Mouse (Mus musculus) MEL (cell line): ENCODE results near the gene Gramd1c. TPM values are rescaled to one million over a fixed set of nuclear protein-coding genes. Genes with fewer than 3 reads are reported as not detected.
A peak's percentile ranks its signal among the peaks of the same experiment; 100 is the strongest.

Experiments used
- DNase-seq: peaks from one replicate; pipeline ENCODE4 v3.0.0; 2011; ENCODE audit warnings: low read depth, low spot score
- H3K27ac ChIP-seq: 2 replicates; pipeline ENCODE4 v1.5.1; 2012; ENCODE audit warnings: low read depth, mild to moderate bottlenecking, control low read depth, low read length, moderate library complexity; ENCODE audit not compliant: control insufficient read depth
- H3K27me3 ChIP-seq, 2 experiments: fragments of 150-350 bp in 1 of 2; sonication (generic) in 1 of 2; 2 replicates each; pipeline ENCODE4 v1.6.1; 2012; ENCODE audit warnings: low read length in 2 of 2, mild to moderate bottlenecking in 2 of 2, improper control_type of control experiment in 1 of 2, moderate library complexity in 1 of 2; ENCODE audit not compliant: insufficient read depth in 2 of 2, control insufficient read depth in 1 of 2
- H3K36me3 ChIP-seq, 2 experiments: 2 replicates each; pipeline ENCODE4 v1.6.1; 2012 to 2014; ENCODE audit warnings: low read length in 2 of 2, improper control_type of control experiment in 1 of 2, inconsistent platforms in 1 of 2, mild to moderate bottlenecking in 1 of 2; ENCODE audit not compliant: insufficient read depth in 2 of 2, control insufficient read depth in 1 of 2
- H3K4me1 ChIP-seq, 2 experiments: fragments of 150-350 bp in 1 of 2; sonication (generic) in 1 of 2; 2 replicates each; pipeline ENCODE4 v1.6.1; 2012; ENCODE audit warnings: low read length in 2 of 2, improper control_type of control experiment in 1 of 2, mild to moderate bottlenecking in 1 of 2; ENCODE audit not compliant: insufficient read depth in 2 of 2, control insufficient read depth in 1 of 2
- H3K4me3 ChIP-seq, 2 experiments: fragments of 150-350 bp in 1 of 2; sonication (generic) in 1 of 2; 2 replicates each; pipeline ENCODE4 v1.5.1; 2012; ENCODE audit warnings: low read depth in 2 of 2, low read length in 2 of 2, mild to moderate bottlenecking in 2 of 2, moderate library complexity in 2 of 2, control low read depth in 1 of 2, improper control_type of control experiment in 1 of 2; ENCODE audit not compliant: control insufficient read depth in 1 of 2, insufficient read depth in 1 of 2
- H3K79me2 ChIP-seq: 2 replicates; pipeline ENCODE4 v1.6.1; 2012; ENCODE audit warnings: mild to moderate bottlenecking, low read length, moderate library complexity; ENCODE audit not compliant: control insufficient read depth, poor library complexity, insufficient read depth
- H3K9ac ChIP-seq: 2 replicates; pipeline ENCODE4 v1.6.1; 2012; ENCODE audit warnings: low read depth, mild to moderate bottlenecking, control low read depth, low read length, moderate library complexity; ENCODE audit not compliant: control insufficient read depth, poor library complexity, severe bottlenecking
- H3K9me3 ChIP-seq: fragments of 150-350 bp; sonication (generic); replicated peaks from 2 replicates; pipeline ENCODE4 v1.6.1; 2012; ENCODE audit warnings: mild to moderate bottlenecking, low read length, improper control_type of control experiment, moderate library complexity; ENCODE audit not compliant: insufficient read depth
- CTCF ChIP-seq, 3 experiments: IDR thresholded peaks in 2 of 3; conservative IDR thresholded peaks in 1 of 3; 2 replicates each; pipeline ENCODE4 v1.5.1; 2011 to 2012; ENCODE audit warnings: low read length in 3 of 3, low read depth in 2 of 3, mild to moderate bottlenecking in 2 of 3, improper control_type of control experiment in 1 of 3, inconsistent platforms in 1 of 3, mixed read lengths in 1 of 3, moderate library complexity in 1 of 3; ENCODE audit not compliant: control insufficient read depth in 1 of 3, insufficient read depth in 1 of 3, poor library complexity in 1 of 3, severe bottlenecking in 1 of 3
- E2F4 ChIP-seq: IDR thresholded peaks from 2 replicates; pipeline ENCODE4 v1.6.1; 2011; ENCODE audit warnings: low read depth, low read length, improper control_type of control experiment, borderline replicate concordance
- EP300 ChIP-seq, 2 experiments: IDR thresholded peaks; 2 replicates each; pipeline ENCODE4 v1.6.1; 2011; ENCODE audit warnings: improper control_type of control experiment in 2 of 2, low read length in 2 of 2, low read depth in 1 of 2, mild to moderate bottlenecking in 1 of 2
- MAFK ChIP-seq: IDR thresholded peaks from 2 replicates; pipeline ENCODE4 v1.6.1; 2011; ENCODE audit warnings: low read depth, mild to moderate bottlenecking, low read length, improper control_type of control experiment, borderline replicate concordance
- MEF2A ChIP-seq: IDR thresholded peaks from 2 replicates; pipeline ENCODE4 v1.6.1; 2014; ENCODE audit warnings: low read depth, mild to moderate bottlenecking, inconsistent platforms, low read length, improper control_type of control experiment; ENCODE audit not compliant: poor library complexity, insufficient replicate concordance, severe bottlenecking; ENCODE audit errors: extremely low read depth
- MXI1 ChIP-seq: IDR thresholded peaks from 2 replicates; pipeline ENCODE4 v1.6.1; 2011; ENCODE audit warnings: mild to moderate bottlenecking, low read depth, low read length, improper control_type of control experiment
- NELFE ChIP-seq: IDR thresholded peaks from 2 replicates; pipeline ENCODE4 v1.6.1; 2011; ENCODE audit warnings: low read depth, low read length, improper control_type of control experiment
- POLR2AphosphoS2 ChIP-seq: IDR thresholded peaks from 2 replicates; pipeline ENCODE4 v1.6.1; 2011; ENCODE audit warnings: low read length, improper control_type of control experiment
- RAD21 ChIP-seq: IDR thresholded peaks from 2 replicates; pipeline ENCODE4 v1.6.1; 2011; ENCODE audit warnings: mild to moderate bottlenecking, low read depth, low read length, improper control_type of control experiment
- SIN3A ChIP-seq: IDR thresholded peaks from 2 replicates; pipeline ENCODE4 v1.6.1; 2012; ENCODE audit warnings: low read length, improper control_type of control experiment, inconsistent platforms
- SMC3 ChIP-seq: IDR thresholded peaks from 2 replicates; pipeline ENCODE4 v1.6.1; 2011; ENCODE audit warnings: low read depth, low read length, improper control_type of control experiment
- USF1 ChIP-seq: IDR thresholded peaks from 2 replicates; pipeline ENCODE4 v1.6.1; 2014; ENCODE audit warnings: low read depth, mild to moderate bottlenecking, inconsistent platforms, low read length, improper control_type of control experiment, moderate library complexity
- ZC3H11A ChIP-seq: IDR thresholded peaks from 2 replicates; pipeline ENCODE4 v1.6.1; 2012; ENCODE audit warnings: low read depth, mild to moderate bottlenecking, inconsistent platforms, low read length, improper control_type of control experiment
- ZNF384 ChIP-seq: IDR thresholded peaks from 2 replicates; pipeline ENCODE4 v1.6.1; 2012; ENCODE audit warnings: low read depth, mild to moderate bottlenecking, inconsistent platforms, low read length, improper control_type of control experiment
- polyA plus RNA-seq, 2 experiments: library from polyadenylated mRNA; stranded (reverse) in 1 of 2; unstranded in 1 of 2; fragments of >175 nt in 1 of 2; fragments of >200 nt in 1 of 2; gene quantifications; 2 replicates each; pipeline versions ENCODE4 v1.2.1 to v1.2.4; 2012; ENCODE audit warnings: low replicate concordance in 2 of 2, low read depth in 1 of 2; ENCODE audit not compliant: insufficient read length in 2 of 2, insufficient read depth in 1 of 2, missing spikeins in 1 of 2
- total RNA-seq: library from RNA; depleted of rRNA; stranded (reverse); fragments of 300-350 nt; gene quantifications from 2 replicates; pipeline ENCODE4 v1.2.3, GENCODE M21; 2012

Gramd1c gene
- total and polyA plus RNA-seq, 3 experiments = 1.5 to 2.7 TPM; not detected in 1

DNA sequence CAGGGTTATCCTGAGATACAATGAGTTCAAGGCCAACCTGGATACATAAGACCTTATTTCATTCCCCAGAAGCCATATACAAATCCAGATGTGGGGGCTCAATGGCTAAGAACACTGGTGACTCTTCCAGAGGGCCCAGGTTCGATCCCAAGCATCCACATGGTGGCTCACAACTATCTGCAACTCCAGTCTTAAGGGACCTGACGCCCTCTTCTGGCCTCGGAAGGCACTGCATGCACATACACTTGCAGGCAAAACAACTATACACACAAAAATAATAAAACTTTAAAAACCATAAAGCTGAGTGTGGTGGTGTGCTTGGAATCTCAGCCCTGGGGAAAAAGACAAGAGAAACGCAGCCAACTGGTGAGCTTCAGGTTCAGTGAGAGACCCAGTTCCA is 24.0 kb downstream of the Gramd1c start:
- no peaks in the 10 kb centered on the region for H3K27me3 ChIP-seq
- no peak overlapping the region for H3K9ac ChIP-seq
- TF ChIP-seq SMC3 (peak; percentile 51), POLR2AphosphoS2 (no peak), RAD21 (peak; percentile 50), CTCF (IDR thresholded peaks at IDR 0.05 in 2 of 3, conservative IDR thresholded peaks at IDR 0.05 in 1 of 3; ENCODE audit: control insufficient read depth in 1 of 3, insufficient read depth in 1 of 3, low read depth in 2 of 3, low read length in 3 of 3, poor library complexity in 1 of 3, severe bottlenecking in 1 of 3) (peak; percentile 56 to 61 (median 60)), ZC3H11A (peak; percentile 57)
- TF ChIP-seq, all 39 proteins: peak for 4
- Histone ChIP-seq H3K4me3 (no peak overlapping the region), H3K9me3 (no peaks in the 10 kb centered on the region), H3K36me3 (no peaks in the 10 kb centered on the region), H3K27ac (no peak overlapping the region), H3K4me1 (no peaks in the 10 kb centered on the region), H3K79me2 (no peaks in the 10 kb centered on the region)
- peak; percentile 61 for DNase-seq

DNA sequence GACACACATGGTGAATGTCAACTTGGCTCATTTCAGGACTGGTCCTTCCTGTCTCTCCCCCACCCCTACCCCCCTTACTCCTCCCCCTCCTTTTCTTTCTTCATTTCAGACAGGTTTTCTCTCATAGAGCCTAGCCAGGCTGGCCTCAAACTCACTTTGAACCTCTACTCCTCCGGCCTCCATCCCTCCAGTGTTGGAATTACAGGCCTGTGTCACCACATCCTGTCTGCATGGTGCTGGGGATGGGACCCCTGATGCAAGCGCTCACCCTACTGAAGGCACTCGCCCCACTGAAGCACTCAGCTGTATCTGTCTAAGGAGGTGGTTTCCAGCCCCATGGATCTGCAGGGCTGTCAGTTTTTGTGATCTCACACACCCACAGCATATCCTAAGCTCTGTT is 27.9 kb downstream of the Gramd1c start:
- Histone ChIP-seq H3K79me2 (no peaks in the 10 kb centered on the region), H3K36me3 (peaks cover 0 to 3% of the 10 kb centered on the region in 2 experiments; a peak in 1 of 4 replicates), H3K4me3 (no peak overlapping the region), H3K27ac (no peak overlapping the region), H3K9ac (no peak overlapping the region), H3K27me3 (no peaks in the 10 kb centered on the region), H3K4me1 (no peaks in the 10 kb centered on the region), H3K9me3 (no peaks in the 10 kb centered on the region)
- TF ChIP-seq ZC3H11A (no peak), CTCF (IDR thresholded peaks at IDR 0.05 in 2 of 3, conservative IDR thresholded peaks at IDR 0.05 in 1 of 3; ENCODE audit: control insufficient read depth in 1 of 3, insufficient read depth in 1 of 3, low read depth in 2 of 3, low read length in 3 of 3, poor library complexity in 1 of 3, severe bottlenecking in 1 of 3) (no peak), ZNF384 (no peak), RAD21 (no peak)
- DNase-seq = no peak

DNA sequence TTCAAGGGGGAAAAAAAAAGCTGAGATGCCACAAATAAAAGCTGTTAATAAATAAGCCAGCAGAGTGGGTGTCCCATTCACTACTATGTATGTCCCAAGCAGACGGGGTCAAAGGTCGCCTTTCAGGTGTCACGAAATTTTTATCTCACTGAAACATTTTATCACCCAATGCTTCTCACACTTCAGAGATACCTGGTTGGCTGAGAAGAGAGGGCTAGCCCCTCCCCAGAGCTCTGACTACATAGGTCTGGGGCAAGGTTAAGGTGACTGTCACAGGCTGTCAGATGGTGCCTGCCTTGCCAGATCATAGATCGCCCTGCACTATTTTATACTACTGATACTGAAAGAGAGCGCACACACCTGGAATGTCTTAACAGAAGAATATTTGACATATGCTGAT is 29.8 kb downstream of the Gramd1c start:
- no peaks in the 10 kb centered on the region for H3K79me2 ChIP-seq
- H3K9me3 ChIP-seq = no peaks in the 10 kb centered on the region
- peaks cover 0 to 13% of the 10 kb centered on the region in 2 experiments; a peak in 2 of 4 replicates for H3K36me3 ChIP-seq
- no peak overlapping the region for H3K27ac ChIP-seq
- TF ChIP-seq E2F4 = no peak
- no peak for TF ChIP-seq MEF2A
- no peak for TF ChIP-seq MAFK
- no peak for TF ChIP-seq USF1
- no peak for TF ChIP-seq EP300 (IDR thresholded peaks at IDR 0.05; ENCODE audit: low read depth in 1 of 2, low read length in 2 of 2)
- TF ChIP-seq NELFE = no peak
- no peak for TF ChIP-seq SIN3A
- no peak for TF ChIP-seq MXI1
- no peak for TF ChIP-seq ZC3H11A
- TF ChIP-seq, all 39 proteins: peak for 0
- Histone ChIP-seq H3K4me3 (no peak overlapping the region), H3K27me3 (no peaks in the 10 kb centered on the region), H3K4me1 (peaks cover 0 to 2% of the 10 kb centered on the region in 2 experiments; a peak in 2 of 4 replicates), H3K9ac (no peak overlapping the region)
- DNase-seq = no peak
